Mouse (Mus musculus) E14TG2a.4 (cell line): ENCODE results near the gene Efnb1.

Source experiments
- CTCF ChIP-seq: conservative IDR thresholded peaks from 2 replicates; pipeline ENCODE4 v1.5.1; 2014; ENCODE audit warnings: low read length
- NANOG ChIP-seq: IDR thresholded peaks from 2 replicates; pipeline ENCODE4 v1.6.1; 2014; ENCODE audit warnings: borderline replicate concordance, low read length, mixed read lengths
- POU5F1 ChIP-seq: IDR thresholded peaks from 2 replicates; pipeline ENCODE4 v1.6.1; 2014; ENCODE audit warnings: low read length, borderline replicate concordance

DNA sequence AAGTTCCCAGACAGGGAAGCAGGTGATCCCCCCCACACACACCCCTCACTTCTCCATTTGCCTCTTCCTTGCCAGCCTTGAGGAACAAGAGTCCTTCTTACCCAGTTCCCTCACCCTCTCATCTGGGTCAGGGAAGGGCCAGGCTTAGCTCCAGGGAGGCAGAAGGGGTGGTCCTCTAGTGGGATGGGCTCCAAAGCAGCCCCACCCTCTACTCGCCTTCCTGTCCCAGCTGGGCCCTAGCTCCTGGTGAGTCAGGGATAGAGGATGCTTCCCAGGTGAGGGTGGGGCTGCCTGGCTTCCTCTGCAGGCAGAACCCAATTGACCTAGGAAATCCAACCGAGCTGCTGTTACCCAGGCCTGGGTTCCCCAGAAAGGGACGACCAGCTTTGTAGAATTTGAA lies 14.8 kb downstream of the Efnb1 start:
- no peak for TF ChIP-seq CTCF
- TF ChIP-seq NANOG, result no peak
- no peak for TF ChIP-seq POU5F1
